Mouse (Mus musculus): Measurements from ENCODE around the gene Mme.

The Mme gene

GRCm38 (mm10) chr3:63350704-63351103 is 109.4 kb downstream of the Mme start:
- no peak for DNase-seq (ENCODE audit: low read depth, low spot score)

GRCm38 (mm10) chr3:63351680-63352260 is 110.4 kb downstream of the Mme start:
- no peak for DNase-seq (ENCODE audit: low read depth, low spot score)

DNA sequence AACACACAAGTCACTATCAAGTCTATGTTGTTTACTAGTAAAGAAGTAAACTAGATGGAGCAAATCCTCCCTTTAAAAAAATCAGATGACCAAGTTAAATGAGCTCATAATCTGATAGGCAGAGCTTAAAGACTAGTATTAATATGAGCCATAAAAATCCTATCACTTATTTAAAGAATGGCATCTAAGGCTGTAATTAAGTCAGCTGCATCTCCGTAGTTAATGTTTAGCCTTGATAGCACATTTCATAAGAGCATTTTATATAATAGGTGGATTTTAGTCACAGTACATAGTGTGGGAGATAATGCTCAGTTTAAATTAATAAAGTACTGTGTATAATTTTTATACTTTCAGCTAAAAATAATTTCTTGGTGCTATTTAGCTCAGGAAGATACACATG is 118.2 kb downstream of the Mme start:
- no peak for DNase-seq (ENCODE audit: low read depth, low spot score)

- no peak for DNase-seq (ENCODE audit: low read depth, low spot score)
Measured at GRCm38 (mm10) chr3:63384989-63385388, 143.7 kb downstream of the Mme start.

GRCm38 (mm10) chr3:63390774-63391173 is 149.4 kb downstream of the Mme start:
- DNase-seq (ENCODE audit: low read depth, low spot score) = no peak

GRCm38 (mm10) chr3:63391348-63391747 is 150.0 kb downstream of the Mme start:
- DNase-seq (ENCODE audit: low read depth, low spot score) = no peak

- no peak for DNase-seq (ENCODE audit: low read depth, low spot score)
Measured at GRCm38 (mm10) chr3:63394424-63394941, 153.1 kb downstream of the Mme start.

DNA sequence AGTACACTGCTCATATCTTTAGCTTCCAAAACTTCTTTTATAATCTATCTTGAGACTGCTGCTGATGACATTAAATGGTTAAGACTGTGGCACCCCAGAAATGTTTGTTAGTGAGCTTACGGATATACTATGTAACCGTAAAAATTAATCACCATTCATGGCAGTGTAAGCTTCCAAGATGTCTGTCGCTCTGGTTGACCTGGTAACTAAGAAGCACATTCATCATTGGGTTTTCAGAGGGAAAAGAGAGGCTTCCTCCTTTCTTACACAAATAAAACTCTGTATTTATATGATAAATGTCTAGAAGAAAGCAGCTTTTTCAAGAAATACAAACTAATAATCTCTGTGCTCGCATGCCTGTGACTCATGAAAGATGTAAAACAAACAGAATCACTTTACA is 156.8 kb downstream of the Mme start:
- no peak for DNase-seq (ENCODE audit: low read depth, low spot score)

DNA sequence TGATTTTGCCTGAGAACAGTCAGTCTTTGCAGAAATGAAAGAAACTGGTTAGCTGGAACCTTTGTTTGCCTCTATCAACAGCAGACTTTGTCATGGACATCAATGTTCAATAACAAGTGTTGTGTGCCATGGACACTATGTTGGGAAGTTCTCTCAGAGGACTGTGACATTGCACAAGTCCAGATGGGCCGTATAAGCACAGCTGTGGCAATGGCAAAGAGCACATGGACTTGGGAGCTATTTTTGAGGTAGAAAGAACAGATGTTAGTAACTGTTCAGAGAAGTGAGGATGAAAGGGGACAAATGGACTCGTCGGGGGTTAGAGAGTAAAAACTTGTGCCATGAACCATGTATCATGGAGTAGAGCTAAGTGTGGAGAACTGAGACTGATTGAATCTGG is 165.1 kb downstream of the Mme start:
- no peak for DNase-seq (ENCODE audit: low read depth, low spot score)

GRCm38 (mm10) chr3:63411006-63411405 is 169.7 kb downstream of the Mme start:
- no peak for DNase-seq (ENCODE audit: low read depth, low spot score)

DNA sequence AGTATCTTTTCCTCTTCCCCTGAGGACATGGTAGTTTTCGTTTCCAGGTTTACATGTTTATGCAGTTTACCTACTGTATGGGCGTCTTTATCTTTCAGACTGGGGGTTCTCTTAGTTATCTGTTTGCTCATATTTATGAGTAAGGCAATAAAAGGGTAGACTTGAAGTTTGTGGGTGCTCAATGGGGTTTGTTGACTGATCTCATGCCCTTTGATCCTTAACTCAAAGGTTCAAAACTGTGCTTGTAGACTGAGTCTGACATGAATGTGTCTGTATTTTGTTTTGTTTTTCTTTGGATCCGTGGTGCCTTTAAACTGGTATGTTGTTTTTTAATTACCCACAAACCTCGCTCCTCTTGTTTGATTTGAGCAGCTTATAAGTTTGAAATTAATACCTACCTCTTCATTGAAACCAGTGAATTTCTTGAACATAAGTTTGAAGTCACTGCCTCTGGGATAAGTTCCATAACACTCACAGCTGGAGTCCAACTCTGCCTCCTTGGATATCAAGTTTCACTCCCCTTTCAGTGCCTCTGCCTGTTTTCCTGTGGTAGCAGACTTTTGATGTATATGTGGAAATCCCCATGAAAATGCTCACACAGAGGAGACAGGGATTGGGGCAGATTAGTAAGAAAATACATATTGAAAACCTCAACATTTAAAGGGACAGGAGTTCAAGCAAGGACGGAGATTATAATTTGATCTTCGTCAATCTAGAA is 171.0 kb downstream of the Mme start:
- DNase-seq (ENCODE audit: low read depth, low spot score) = no peak

DNA sequence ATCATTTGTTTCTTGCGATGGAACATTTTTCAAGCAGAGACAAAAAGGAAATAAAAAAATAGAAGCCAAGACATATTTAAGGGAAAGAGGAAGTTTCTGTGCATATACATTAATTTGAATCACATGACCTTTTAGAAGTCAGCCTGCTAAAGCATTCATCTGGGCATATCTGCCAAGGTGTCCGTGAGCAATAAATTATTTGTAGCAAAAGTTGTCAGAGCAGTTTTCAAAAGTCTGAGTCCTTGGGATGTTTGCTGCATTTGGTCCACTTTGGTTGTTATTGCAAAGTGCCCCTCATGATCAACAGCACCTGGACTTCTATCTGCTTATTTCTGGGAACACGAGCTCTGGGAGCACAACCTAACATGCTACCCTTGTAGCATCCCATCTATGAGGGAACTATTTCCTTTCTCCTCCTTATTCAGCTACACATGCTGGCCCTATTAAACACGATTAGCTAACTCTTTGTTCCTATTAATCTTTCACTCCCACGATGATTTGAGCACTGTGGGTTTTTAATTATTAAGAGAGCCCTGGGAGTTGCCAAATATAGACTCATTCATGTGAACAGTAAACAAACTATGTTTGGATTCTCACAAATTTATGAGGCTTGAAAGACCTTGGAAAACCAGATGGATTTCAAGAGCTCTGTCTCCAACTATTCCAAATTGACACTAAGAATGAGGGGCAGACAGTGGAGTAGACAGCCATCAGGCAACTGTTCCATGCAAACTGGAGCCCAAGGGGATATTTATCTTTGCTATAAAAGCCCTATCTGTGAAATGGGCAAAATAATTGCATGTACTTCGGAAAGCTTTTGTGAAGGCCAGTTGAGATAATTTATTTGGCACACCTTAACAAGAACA is 171.9 kb downstream of the Mme start:
- no peak for DNase-seq (ENCODE audit: low read depth, low spot score)

GRCm38 (mm10) chr3:63417284-63417683 is 175.9 kb downstream of the Mme start:
- no peak for DNase-seq (ENCODE audit: low read depth, low spot score)

- no peak for DNase-seq (ENCODE audit: low read depth, low spot score)
Measured at GRCm38 (mm10) chr3:63417758-63418157, 176.4 kb downstream of the Mme start.

GRCm38 (mm10) chr3:63423552-63423951 is 182.2 kb downstream of the Mme start:
- no peak for DNase-seq (ENCODE audit: low read depth, low spot score)

Data from CD4-positive, CD25-positive, alpha-beta regulatory T cell, adult 2 months (primary cell).